11 mouse cellular contexts compared by ENCODE assay signal in genomic region chr3:120729671-120730070, GRCm38 (mm10).
A peak's percentile ranks its signal among the peaks of the same experiment; 100 is the strongest.
DNase-seq lines count a peak whose midpoint lies in the region; ATAC-seq and TF ChIP-seq lines count a peak whose summit lies in the region.
"Had no signal": no experiment of that assay in that cellular context is flagged by ENCODE, and none has a peak within 500 bp of the region (broad histone marks: within the 10 kb centered on the region; RNA-seq: fewer than 3 reads in every experiment).

No protein-coding gene starts in this region.

- peak; percentile 83 for ATAC-seq in forebrain, embryonic 14.5 days
- ATAC-seq in midbrain, embryonic 16.5 days = peak; percentile 95
- ATAC-seq in activated CD4-positive, CD25-positive, alpha-beta regulatory T cell, adult 4 months = no peak
- no peak for ATAC-seq in liver, embryonic 12.5 days

- H3K27me3 ChIP-seq in forebrain, embryonic 14.5 days (replicated peaks; ENCODE audit: control insufficient read depth, insufficient read depth, low read length) = no peaks in the 10 kb centered on the region
- no peaks in the 10 kb centered on the region for H3K27me3 ChIP-seq in midbrain, embryonic 16.5 days (ENCODE audit: control insufficient read depth, insufficient read depth, low read depth, low read length)
- H3K27me3 ChIP-seq in liver, embryonic 12.5 days (replicated peaks) = no peaks in the 10 kb centered on the region

- peak overlapping the region; percentile 54 for H3K27ac ChIP-seq in forebrain, embryonic 14.5 days (ENCODE audit: low read depth, low read length)
- peak overlapping the region; percentile 95 for H3K27ac ChIP-seq in layer of hippocampus, adult 2 months
- peak overlapping the region; percentile 77 for H3K27ac ChIP-seq in midbrain, embryonic 16.5 days (ENCODE audit: low read length)
- no peak overlapping the region for H3K27ac ChIP-seq in liver, embryonic 12.5 days
- H3K27ac ChIP-seq: liver, embryonic 14.5 days had no signal

- H3K4me3 ChIP-seq in forebrain, embryonic 14.5 days (ENCODE audit: low read depth, low read length) = no peak overlapping the region
- no peak overlapping the region for H3K4me3 ChIP-seq in layer of hippocampus, adult 2 months
- H3K4me3 ChIP-seq in midbrain, embryonic 16.5 days (ENCODE audit: low read depth, low read length) = no peak overlapping the region
- H3K4me3 ChIP-seq in liver, embryonic 12.5 days = no peak overlapping the region

- no peaks in the 10 kb centered on the region for H3K36me3 ChIP-seq in forebrain, embryonic 14.5 days (ENCODE audit: control insufficient read depth, insufficient read depth, low read length)
- no peaks in the 10 kb centered on the region for H3K36me3 ChIP-seq in midbrain, embryonic 16.5 days (ENCODE audit: control insufficient read depth, insufficient read depth, low read length)
- no peaks in the 10 kb centered on the region for H3K36me3 ChIP-seq in liver, embryonic 12.5 days

- H3K4me2 ChIP-seq in forebrain, embryonic 14.5 days (ENCODE audit: low read length) = no peak overlapping the region
- H3K4me2 ChIP-seq in midbrain, embryonic 16.5 days (ENCODE audit: low read length) = peak overlapping the region; percentile 27
- no peak overlapping the region for H3K4me2 ChIP-seq in liver, embryonic 12.5 days

- peak; percentile 87 for DNase-seq in brain, adult 2 months (ENCODE audit: low read depth, low spot score)
- DNase-seq in forebrain, embryonic 14.5 days (ENCODE audit: low spot score) = peak; percentile 83
- DNase-seq in layer of hippocampus, adult 2 months (ENCODE audit: low spot score in 2 of 2) = peak; percentile 40 to 80
- no peak for DNase-seq in spleen, postnatal 4 days (ENCODE audit: low spot score in 2 of 2)
- DNase-seq in heart, adult 18-20 months = no peak
- DNase-seq: cerebellum, adult 11 months; kidney, adult 11 months had no signal

- no peaks in the 10 kb centered on the region for H3K9me3 ChIP-seq in forebrain, embryonic 14.5 days (replicated peaks; ENCODE audit: control insufficient read depth, low read length)
- no peaks in the 10 kb centered on the region for H3K9me3 ChIP-seq in midbrain, embryonic 16.5 days (replicated peaks; ENCODE audit: control insufficient read depth, low read length, poor library complexity, severe bottlenecking)
- H3K9me3 ChIP-seq in liver, embryonic 12.5 days (replicated peaks) = no peaks in the 10 kb centered on the region

- 34% methylated on average over 5 of the region's 5 CpGs for WGBS in forebrain, embryonic 14.5 days
- WGBS in midbrain, embryonic 16.5 days = 10% methylated on average over 5 of the region's 5 CpGs
- 56% methylated on average over 5 of the region's 5 CpGs for WGBS in liver, embryonic 12.5 days (ENCODE audit: insufficient replicate concordance)

- TF ChIP-seq CTCF in layer of hippocampus, adult 2 months (conservative IDR thresholded peaks at IDR 0.05) = no peak

- H3K9ac ChIP-seq in forebrain, embryonic 14.5 days (ENCODE audit: low read length) = no peak overlapping the region
- 0 out of 2 replicates have a peak overlapping the region, but pooled peaks have one; percentile 26 for H3K9ac ChIP-seq in midbrain, embryonic 16.5 days (ENCODE audit: low read depth, low read length)
- no peak overlapping the region for H3K9ac ChIP-seq in liver, embryonic 12.5 days
- H3K9ac ChIP-seq: liver, embryonic 14.5 days had no signal

- peaks cover 11% of the 10 kb centered on the region; the same call in 1 of the 2 replicates for H3K4me1 ChIP-seq in forebrain, embryonic 14.5 days (ENCODE audit: control insufficient read depth, insufficient read depth, low read length)
- peaks cover 15% of the 10 kb centered on the region for H3K4me1 ChIP-seq in midbrain, embryonic 16.5 days (ENCODE audit: control insufficient read depth, insufficient read depth, low read length)
- H3K4me1 ChIP-seq in liver, embryonic 12.5 days = no peaks in the 10 kb centered on the region

Comparison
In these comparisons a context has a peak if more than half of its experiments do, and no peak if none do; other contexts are left out.
1. DNase-seq: peak in brain, adult 2 months (single experiment), forebrain, embryonic 14.5 days (single experiment) and layer of hippocampus, adult 2 months (2 of 2); none in spleen, postnatal 4 days (0 of 2) and heart, adult 18-20 months (0 of 2).
2. ATAC-seq: peak in forebrain, embryonic 14.5 days (single experiment) and midbrain, embryonic 16.5 days (single experiment); none in activated CD4-positive, CD25-positive, alpha-beta regulatory T cell, adult 4 months (single experiment) and liver, embryonic 12.5 days (single experiment).